Mouse (Mus musculus) lung, postnatal 0 days (tissue): ENCODE measurements around the gene Arrdc2. TPM values are rescaled to one million over a fixed set of nuclear protein-coding genes. Genes with fewer than 3 reads are reported as not detected.

ENCODE experiments used
- ATAC-seq: fragments of 200-750 bp; cut with Nextera tagmentation; 2 replicates; pipeline ENCODE4 v1.8.0; 2017; ENCODE audit warnings: moderate library complexity
- DNase-seq: peaks from one replicate; pipeline ENCODE4 v3.0.0-alpha.2; 2016; ENCODE audit warnings: low spot score
- H3K27ac ChIP-seq: fragments of 300-500 bp; sonication (generic); 2 replicates; pipeline ENCODE4 v1.5.1; 2014; ENCODE audit warnings: antibody characterized with exemption, mild to moderate bottlenecking, low read length, mixed read lengths
- H3K27me3 ChIP-seq: fragments of 300-500 bp; sonication (generic); replicated peaks from 2 replicates; pipeline ENCODE4 v1.6.1; 2014; ENCODE audit warnings: low read length, mixed read lengths; ENCODE audit not compliant: insufficient read depth
- H3K36me3 ChIP-seq: fragments of 300-500 bp; sonication (generic); 2 replicates; pipeline ENCODE4 v1.6.1; 2014; ENCODE audit warnings: low read length, mixed read lengths; ENCODE audit not compliant: insufficient read depth
- H3K4me1 ChIP-seq: fragments of 300-500 bp; sonication (generic); 2 replicates; pipeline ENCODE4 v1.6.1; 2014; ENCODE audit warnings: antibody characterized with exemption, low read depth, low read length, mixed read lengths; ENCODE audit not compliant: insufficient read depth
- H3K4me2 ChIP-seq: fragments of 300-500 bp; sonication (generic); replicated peaks from 2 replicates; pipeline ENCODE4 v1.6.1; 2014; ENCODE audit warnings: low read depth, mild to moderate bottlenecking, low read length, moderate library complexity, mixed read lengths
- H3K4me3 ChIP-seq: fragments of 300-500 bp; sonication (generic); 2 replicates; pipeline ENCODE4 v1.5.1; 2014; ENCODE audit warnings: low read depth, low read length
- H3K9ac ChIP-seq: fragments of 300-500 bp; sonication (generic); replicated peaks from 2 replicates; pipeline ENCODE4 v1.6.1; 2014; ENCODE audit warnings: low read depth, mild to moderate bottlenecking
- H3K9me3 ChIP-seq: fragments of 300-500 bp; sonication (generic); 2 replicates; pipeline ENCODE4 v1.6.1; 2016; ENCODE audit warnings: low read length, mixed read lengths
- CTCF ChIP-seq: IDR thresholded peaks from 2 replicates; pipeline ENCODE4 v1.5.1; 2016; ENCODE audit warnings: antibody characterized with exemption, mild to moderate bottlenecking
- EP300 ChIP-seq: IDR thresholded peaks from 2 replicates; pipeline ENCODE4 v1.6.1; 2016; ENCODE audit warnings: antibody characterized with exemption, mild to moderate bottlenecking, control low read depth
- WGBS: fragments of 180-500 bp; shearing (Covaris S2); extraction: QIAGEN DNeasy Blood & Tissue Kit; methylation state at CpG from one replicate; pipeline ENCODE4 v1.1.7; 2014; 5-methylcytosine and 5-hydroxymethylcytosine counted together
- polyA plus RNA-seq: library from polyadenylated mRNA; unstranded; fragments of >200 nt; fragmentation: Nextera tagmentation; extraction: Ambion mirVana; gene quantifications from 2 replicates; pipeline ENCODE4 v1.2.1, GENCODE M21; 2015

Arrdc2 gene
- polyA plus RNA-seq, 1 experiment from 2014 or later: 10.7 TPM

- H3K36me3 ChIP-seq: no peaks in the 10 kb centered on the region
- TF ChIP-seq EP300 (no peak), CTCF (no peak)
- H3K9me3 ChIP-seq: no peaks in the 10 kb centered on the region
- no peak overlapping the region for H3K4me3 ChIP-seq
- peaks cover 4% of the 10 kb centered on the region; the same call in 1 of the 2 replicates for H3K4me1 ChIP-seq
- ATAC-seq: no peak
- no peak for DNase-seq
- H3K27ac ChIP-seq: no peak overlapping the region
- WGBS: 53% methylated on average over 11 of the region's 11 CpGs
- peaks cover 16% of the 10 kb centered on the region; the same call in 1 of the 2 replicates for H3K27me3 ChIP-seq
- H3K9ac ChIP-seq: no peak overlapping the region
- H3K4me2 ChIP-seq: peak overlapping the region; percentile 85; the same call in 1 of the 2 replicates
Measured at GRCm38 (mm10) chr8:70802786-70803510, 36.6 kb downstream of the Arrdc2 start.

GRCm38 (mm10) chr8:70801830-70802229 is 37.7 kb downstream of the Arrdc2 start:
- TF ChIP-seq EP300 (no peak), CTCF (no peak)
- Histone ChIP-seq H3K27ac (no peak overlapping the region), H3K4me1 (peaks cover 7% of the 10 kb centered on the region; the same call in 1 of the 2 replicates), H3K4me3 (no peak overlapping the region), H3K4me2 (no peak overlapping the region), H3K9ac (no peak overlapping the region), H3K27me3 (peaks cover 16% of the 10 kb centered on the region; the same call in 1 of the 2 replicates), H3K36me3 (no peaks in the 10 kb centered on the region), H3K9me3 (no peaks in the 10 kb centered on the region)
- ATAC-seq (no peak), DNase-seq (no peak)
- WGBS: 73% methylated on average over 1 of the region's 1 CpGs

GRCm38 (mm10) chr8:70801156-70801555 is 38.4 kb downstream of the Arrdc2 start:
- WGBS: 24% methylated on average over 10 of the region's 15 CpGs
- Histone ChIP-seq H3K4me3 (no peak overlapping the region), H3K9ac (no peak overlapping the region), H3K4me1 (peaks cover 12% of the 10 kb centered on the region; the same call in 1 of the 2 replicates), H3K27ac (no peak overlapping the region), H3K36me3 (no peaks in the 10 kb centered on the region), H3K27me3 (peaks cover 16% of the 10 kb centered on the region; the same call in 1 of the 2 replicates), H3K9me3 (no peaks in the 10 kb centered on the region), H3K4me2 (no peak overlapping the region)
- ATAC-seq (no peak), DNase-seq (no peak)
- TF ChIP-seq CTCF (no peak), EP300 (no peak)

- no peak for DNase-seq
- H3K4me1 ChIP-seq: peaks cover 12% of the 10 kb centered on the region; the same call in 1 of the 2 replicates
- ATAC-seq: no peak
- TF ChIP-seq EP300 (no peak), CTCF (no peak)
- no peaks in the 10 kb centered on the region for H3K9me3 ChIP-seq
- no peak overlapping the region for H3K9ac ChIP-seq
- H3K36me3 ChIP-seq: no peaks in the 10 kb centered on the region
- H3K4me2 ChIP-seq: no peak overlapping the region
- H3K27me3 ChIP-seq: peaks cover 16% of the 10 kb centered on the region; the same call in 1 of the 2 replicates
- H3K4me3 ChIP-seq: no peak overlapping the region
- no peak overlapping the region for H3K27ac ChIP-seq
- WGBS: 64% methylated on average over 10 of the region's 10 CpGs
Measured at GRCm38 (mm10) chr8:70800648-70801047, 38.9 kb downstream of the Arrdc2 start.

- no peak for ATAC-seq
- H3K4me1 ChIP-seq: peaks cover 9% of the 10 kb centered on the region; the same call in 1 of the 2 replicates
- peak overlapping the region; percentile 66 for H3K27ac ChIP-seq
- WGBS: 15% methylated on average over 15 of the region's 15 CpGs
- peak overlapping the region; percentile 86 for H3K4me2 ChIP-seq
- H3K27me3 ChIP-seq: peaks cover 9% of the 10 kb centered on the region; the same call in 1 of the 2 replicates
- no peaks in the 10 kb centered on the region for H3K36me3 ChIP-seq
- DNase-seq: peak; percentile 78
- no peaks in the 10 kb centered on the region for H3K9me3 ChIP-seq
- TF ChIP-seq EP300 (peak; percentile 83), CTCF (no peak)
- H3K4me3 ChIP-seq: peak overlapping the region; percentile 36; the same call in 1 of the 2 replicates
- H3K9ac ChIP-seq: 0 out of 2 replicates have a peak overlapping the region, but pooled peaks have one; percentile 54
Measured at GRCm38 (mm10) chr8:70798281-70798680, 41.2 kb downstream of the Arrdc2 start.
